Mouse (Mus musculus): ENCODE results near the gene Chrna9.

Chrna9 gene

DNA sequence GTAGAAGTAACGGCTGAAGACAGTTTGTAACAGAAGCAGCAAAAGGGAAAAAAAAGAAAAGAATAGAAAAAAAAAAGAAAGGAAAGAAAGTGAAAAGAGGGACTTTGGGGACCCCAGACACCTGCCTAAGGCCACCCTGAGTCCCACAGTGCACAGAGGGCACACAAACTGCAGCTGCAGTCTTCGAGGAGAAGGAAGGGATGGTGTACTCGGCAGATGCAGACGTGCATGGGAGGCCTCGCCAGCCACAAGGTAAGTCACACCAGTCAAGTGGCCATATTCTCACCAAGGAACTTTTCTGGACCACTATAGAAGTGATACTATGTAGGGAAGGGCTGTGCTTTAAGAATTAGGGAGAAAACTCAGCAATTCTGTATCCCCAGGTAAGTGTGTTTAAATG lies at the start of gene Chrna9:
Chrna9 (plus strand) TSS at position 139 of the 400 bp plus-strand sequence.
- no peak for DNase-seq (ENCODE audit: low read depth, low spot score)

DNA sequence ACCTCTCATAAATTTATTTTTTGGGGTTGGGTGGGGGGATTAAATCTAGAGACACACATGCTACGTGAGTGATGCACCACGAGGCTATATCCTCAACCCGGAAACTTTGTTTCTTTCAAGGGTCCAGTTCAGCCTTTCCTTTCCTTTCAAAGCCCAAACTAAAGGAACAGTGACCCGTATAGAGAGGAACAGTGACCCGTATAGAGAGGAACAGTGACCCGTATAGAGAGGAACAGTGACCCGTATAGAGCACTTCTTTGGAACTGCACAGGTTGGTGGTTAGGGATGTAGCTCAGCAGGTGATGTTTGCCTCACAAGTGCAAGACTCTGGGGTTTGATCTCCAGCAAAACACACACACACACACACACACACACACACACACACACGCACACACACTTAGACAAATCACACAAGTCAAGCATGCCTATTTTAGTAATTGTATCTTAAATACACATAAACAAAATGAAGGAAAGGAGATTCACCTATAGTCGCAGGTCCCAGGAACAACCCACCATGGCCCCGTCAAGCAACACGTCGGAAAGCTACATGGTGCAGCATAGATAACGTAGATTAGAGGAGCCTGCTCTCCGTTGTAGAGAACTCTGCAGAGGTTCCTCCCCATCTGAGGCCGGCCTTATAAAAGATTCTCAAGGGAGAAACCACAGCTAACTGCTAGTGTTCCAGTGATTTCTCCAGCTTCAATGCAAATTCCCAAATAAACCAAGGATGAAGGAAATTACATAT lies 48.9 kb upstream of the Chrna9 start:
- DNase-seq (ENCODE audit: low read depth, low spot score) = no peak

DNA sequence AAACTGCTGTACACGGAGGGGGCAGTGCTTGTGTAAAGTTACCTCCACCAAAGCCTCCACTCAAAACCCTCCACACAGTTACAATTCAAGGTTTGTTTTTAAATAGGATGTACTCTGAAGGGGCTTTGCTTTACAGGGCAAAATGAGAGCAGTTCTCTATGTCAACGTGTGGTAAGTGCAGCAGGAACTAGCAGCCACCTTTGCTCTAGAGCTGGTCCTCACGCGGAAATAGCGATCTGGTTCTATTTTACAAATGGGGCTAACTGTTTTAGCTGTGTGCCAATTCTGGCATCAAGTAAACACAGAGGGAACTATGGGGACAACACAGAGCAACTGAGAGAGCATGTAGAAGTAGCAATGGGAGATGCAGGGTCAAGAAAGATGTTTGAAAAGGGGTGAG lies 46.6 kb upstream of the Chrna9 start:
- no peak for DNase-seq (ENCODE audit: low read depth, low spot score)

DNA sequence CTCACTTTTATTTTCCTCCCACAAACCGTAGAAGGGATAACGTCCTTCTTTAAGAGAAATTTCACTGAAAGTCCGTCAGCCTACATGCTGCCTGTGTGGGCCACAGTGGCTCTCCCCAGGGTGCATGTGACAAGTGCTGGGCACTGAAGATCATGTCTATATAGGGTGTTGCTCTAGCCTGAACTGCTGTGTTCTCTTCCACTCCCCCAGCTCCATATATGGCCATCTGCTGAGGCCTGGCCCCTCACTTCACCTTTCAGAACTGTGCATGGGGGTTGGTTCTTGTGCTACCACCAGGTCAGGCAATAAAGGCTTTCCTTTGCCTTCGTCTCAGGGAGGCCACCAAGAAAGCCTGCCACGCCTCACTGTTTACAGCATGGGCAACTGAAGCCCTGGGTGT lies 45.7 kb upstream of the Chrna9 start:
- no peak for DNase-seq (ENCODE audit: low read depth, low spot score)

DNA sequence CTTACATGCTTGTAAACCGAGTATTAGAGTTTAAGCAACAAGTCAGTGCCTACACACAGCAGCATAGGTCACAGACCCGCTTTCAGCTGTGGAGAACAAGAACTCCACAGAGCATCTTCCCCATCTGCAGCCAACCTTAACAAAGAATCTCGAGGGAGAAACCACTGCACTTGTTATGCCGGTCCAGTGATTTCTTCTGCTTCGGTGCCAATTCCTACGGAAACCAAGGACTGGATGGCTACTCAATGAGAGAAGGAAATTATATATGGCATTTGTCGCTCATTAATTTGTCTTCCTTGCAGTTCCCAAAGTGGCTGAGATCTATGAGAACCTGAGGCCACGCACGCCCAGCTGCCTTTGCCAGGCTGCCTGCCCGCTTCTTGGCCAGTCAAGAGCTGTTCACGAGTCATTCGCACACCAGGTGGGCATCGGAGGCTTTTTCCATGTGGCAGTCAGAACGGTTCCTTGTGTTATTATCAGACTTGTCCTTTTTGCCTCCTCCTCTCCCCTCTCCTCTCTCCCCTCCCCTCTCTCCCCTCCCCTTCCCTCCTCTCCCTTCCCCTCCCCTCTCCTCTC lies 43.4 kb upstream of the Chrna9 start:
- DNase-seq (ENCODE audit: low read depth, low spot score) = no peak

DNA sequence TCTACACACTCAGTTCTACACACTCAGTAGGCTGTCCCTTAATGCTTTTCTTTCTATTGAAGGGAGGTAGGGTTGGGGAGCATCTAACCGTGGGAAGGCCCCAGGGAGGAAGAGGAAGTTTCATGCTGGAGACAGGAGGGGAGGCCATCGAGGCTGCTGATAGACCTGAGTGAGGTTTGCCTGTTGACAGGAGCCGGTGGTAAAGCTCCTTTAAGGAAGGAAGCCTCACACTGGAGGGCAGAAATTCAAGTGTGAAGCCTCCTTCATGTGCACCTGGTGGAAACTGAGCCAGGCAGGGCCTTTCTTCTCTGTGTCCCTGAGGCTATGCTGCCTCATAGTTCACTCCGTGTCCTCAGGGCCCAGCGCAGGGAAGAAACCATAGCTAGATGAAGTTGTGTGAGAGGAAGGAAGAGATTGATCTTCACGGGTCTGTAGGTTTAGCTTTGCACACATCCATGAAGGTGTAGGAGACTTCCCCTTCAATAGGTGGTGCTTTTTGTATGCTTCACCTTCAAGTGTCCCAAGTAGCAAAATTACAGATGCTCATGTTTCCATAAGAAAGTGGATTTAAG lies 39.5 kb upstream of the Chrna9 start:
- DNase-seq (ENCODE audit: low read depth, low spot score) = no peak

DNA sequence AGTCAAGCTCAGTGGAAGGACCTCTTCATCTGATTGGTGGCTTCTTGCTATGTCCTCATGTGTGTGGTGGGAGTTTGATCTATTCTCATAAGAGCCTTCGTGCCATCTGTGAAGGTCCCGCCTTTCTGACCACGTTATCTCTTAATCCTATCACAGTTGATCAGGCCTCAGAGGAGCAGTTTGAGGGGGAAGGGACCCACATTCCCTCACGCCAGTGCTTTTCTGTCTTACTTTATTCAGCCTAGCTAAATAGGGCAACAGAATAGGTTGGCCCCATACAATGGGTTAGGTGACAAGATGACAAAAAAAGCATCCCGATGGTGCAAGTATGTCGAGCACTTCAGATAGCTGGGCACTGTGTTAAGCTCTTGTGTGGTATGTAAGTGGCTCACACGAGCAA lies 39.0 kb upstream of the Chrna9 start:
- no peak for DNase-seq (ENCODE audit: low read depth, low spot score)

DNA sequence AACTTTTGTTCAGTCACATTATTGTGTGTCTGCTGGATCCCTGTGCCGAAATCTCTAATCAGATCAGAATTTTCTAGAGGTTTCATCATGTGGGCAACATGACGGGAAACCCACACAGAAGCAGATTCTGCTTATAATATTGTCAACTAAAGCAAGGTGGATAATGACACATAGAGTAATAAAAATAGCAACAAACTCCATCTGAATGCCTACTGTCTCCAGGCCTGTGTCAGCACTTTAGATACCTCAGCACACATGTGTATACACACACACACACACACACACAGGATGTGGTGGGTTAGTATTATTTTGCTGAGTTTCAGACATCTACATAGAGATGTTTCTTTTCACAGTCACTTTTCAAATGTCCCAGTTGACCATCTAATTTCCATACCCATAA lies 37.0 kb upstream of the Chrna9 start:
- no peak for DNase-seq (ENCODE audit: low read depth, low spot score)

DNA sequence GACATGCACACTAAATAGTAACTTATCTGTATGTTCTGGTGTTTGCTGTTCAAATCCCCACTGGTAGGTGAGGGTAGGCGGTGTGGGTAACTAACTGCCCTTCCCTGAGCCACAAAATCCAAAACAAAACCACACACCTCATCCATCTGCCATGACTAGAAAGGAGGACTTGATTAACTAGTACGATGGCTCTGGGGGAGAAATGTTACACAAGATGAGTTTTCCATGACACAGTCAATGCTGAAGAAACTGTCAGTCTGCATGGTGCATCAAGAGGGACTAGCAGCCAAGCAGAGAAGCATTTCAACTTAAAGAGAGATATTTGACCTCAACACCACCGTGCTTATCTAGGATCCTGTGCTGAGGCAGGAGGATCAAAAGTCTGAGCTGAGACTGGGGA lies 36.0 kb upstream of the Chrna9 start:
- no peak for DNase-seq (ENCODE audit: low read depth, low spot score)

DNA sequence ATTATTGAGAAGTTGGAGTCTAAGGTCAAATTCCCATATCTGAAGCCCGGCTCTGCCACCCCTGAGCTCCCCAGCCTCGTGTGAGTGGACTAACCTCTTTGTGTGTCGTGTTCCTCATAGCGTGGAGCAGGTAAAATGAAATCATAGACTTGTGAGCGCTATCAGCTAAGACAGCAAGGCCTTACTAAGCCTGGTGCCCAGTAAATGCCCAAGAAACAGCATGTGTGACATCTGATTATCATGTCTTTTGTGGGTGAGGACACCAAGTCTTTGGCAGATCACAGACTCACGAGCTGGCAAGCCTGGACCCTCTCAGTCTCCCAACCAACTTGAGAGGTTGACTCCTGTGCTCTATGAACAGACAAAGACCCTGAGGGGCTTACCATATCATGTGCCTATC lies 34.6 kb upstream of the Chrna9 start:
- no peak for DNase-seq (ENCODE audit: low read depth, low spot score)

DNA sequence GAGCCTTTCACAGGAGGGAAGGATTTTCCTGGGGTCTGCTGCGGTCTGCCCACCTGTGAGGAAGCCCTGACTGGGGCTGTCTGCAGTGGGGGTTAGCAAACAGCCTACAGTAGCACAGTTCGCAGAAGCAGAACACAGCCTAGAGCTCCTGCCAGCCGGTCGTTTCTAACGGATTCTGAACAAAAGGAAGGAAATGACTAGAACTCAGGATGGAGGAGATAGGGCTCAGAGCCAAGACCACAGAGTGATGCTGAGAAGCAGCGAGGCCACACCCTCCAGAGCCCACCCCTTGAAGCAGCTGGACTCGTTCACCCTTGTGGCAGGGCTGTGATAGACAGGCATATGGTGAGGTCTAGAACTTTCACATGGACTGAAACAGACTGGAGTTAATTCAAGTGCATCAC lies 33.9 kb upstream of the Chrna9 start:
- no peak for DNase-seq (ENCODE audit: low read depth, low spot score)

DNA sequence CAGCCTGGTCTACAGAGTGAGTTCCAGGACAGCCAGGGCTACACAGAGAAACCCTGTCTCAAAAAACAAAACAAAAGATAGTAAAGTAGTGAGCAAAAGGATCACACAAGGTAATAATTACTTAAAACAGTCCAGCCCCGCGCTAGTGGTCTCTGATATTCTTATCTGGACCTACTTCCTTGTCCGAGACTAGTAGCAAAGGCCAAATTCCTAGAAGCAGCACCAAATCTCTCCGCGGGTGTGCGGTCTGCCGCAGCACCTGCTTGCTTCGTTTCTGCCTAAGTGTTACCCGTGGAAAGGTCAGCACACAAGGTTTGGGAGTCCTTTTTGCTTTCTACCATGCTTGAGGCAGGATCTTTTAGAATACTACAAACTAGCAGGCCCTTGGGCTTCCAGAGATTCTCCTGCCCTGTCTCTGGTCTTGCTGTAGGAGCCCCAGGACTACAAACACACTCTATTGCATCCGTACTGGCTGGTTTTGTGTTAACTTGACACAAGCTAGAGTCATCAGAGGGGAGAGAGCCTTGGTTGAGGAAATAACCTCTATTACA lies 32.8 kb upstream of the Chrna9 start:
- no peak for DNase-seq (ENCODE audit: low read depth, low spot score)

DNA sequence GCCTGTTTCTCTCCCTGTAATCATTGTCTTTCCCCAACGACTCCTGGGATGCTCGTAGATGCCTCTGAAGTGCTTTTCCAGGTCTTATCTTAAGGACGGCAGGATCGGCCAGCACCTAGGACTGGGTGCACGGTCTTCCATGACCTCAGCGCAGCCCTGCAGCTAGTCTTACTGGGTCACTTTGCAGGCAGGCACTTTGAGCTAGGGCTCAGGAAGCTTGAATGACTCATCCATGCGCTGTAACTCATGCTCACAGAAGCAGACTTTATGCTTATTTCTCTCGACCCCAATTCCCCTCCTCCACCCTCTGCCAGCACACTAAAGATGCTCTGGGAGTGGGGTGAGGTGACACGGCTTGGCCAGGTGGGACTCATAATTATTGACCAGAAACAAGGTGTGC lies 31.9 kb upstream of the Chrna9 start:
- DNase-seq (ENCODE audit: low read depth, low spot score) = no peak

DNA sequence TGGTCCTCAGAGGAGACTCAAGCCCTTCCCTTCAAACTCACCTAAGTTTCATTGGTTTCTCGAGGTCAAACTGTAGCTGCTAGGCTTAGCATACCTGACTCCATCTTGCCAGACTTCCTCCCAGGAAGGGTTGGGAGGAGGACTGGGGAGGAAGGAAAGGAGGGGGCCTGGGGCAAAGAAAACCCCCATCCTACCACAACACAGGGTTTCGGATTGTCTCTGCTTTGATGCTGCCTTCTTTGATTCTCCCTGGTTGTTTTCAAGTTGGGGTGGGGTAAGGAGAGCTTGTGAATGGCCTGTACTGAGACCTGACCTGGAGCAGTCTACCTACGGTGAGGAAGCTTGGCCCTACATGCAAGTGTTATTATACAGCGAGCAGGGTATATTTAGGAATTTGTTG lies 30.2 kb upstream of the Chrna9 start:
- DNase-seq (ENCODE audit: low read depth, low spot score) = no peak

DNA sequence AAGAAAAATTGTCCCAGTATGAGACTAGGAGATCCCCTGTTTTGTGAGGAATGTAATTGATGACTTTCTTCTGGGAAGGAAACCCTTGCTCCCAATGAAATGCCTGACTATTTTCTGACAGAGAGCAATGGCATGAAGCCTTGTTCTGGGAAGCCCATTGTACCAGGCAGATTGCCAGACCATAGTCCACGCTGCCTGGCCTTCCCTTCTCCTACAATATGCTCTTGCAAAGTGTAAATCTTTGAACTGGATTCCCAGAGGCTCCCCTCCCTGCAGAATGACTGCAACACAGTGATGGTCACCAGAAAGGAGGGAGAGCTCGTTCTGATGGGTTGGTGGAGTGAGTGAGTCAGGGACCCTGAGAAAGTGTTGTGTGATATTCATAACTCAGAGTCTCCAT lies 26.0 kb upstream of the Chrna9 start:
- no peak for DNase-seq (ENCODE audit: low read depth, low spot score)

DNA sequence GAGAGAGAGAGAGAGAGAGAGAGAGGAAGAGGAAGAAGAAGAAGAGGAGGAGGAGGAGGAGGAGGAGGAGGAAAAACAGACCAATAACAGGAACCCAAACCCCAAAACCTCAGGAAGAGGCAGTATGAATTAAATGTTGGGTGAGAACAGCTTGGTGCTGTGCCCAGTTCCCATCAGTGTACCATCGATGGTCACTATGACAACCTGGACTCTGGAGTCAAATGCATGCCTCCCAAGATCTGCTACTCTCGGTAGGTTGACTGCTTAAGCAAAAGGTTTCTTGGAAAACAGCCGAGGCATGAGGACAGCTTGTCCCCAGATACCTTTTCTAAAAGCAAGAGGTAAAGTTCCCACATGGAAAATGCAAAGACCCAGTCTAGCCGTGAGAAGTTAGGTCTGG lies 25.4 kb upstream of the Chrna9 start:
- peak; percentile 50 for DNase-seq (ENCODE audit: low read depth, low spot score)

DNA sequence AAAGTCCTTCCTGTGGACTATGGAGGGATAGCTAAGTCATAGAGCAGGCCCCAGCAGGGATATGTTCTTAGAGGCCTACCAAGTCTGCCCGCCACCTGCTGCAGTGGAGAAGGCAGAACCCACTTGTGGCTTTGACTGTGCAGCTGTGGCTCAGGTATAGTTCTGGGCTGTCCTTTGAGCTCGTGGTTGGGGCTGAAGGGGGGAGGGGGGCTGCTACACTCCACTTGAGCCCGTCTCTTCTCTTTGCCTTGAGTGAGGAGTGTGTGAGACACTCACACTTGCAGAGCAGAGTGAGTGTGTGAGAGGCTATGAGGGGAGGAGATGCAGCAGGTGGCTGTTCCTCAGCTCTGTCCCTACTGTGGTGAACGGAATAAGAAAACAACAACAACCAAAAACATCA lies 24.3 kb upstream of the Chrna9 start:
- DNase-seq (ENCODE audit: low read depth, low spot score) = no peak

DNA sequence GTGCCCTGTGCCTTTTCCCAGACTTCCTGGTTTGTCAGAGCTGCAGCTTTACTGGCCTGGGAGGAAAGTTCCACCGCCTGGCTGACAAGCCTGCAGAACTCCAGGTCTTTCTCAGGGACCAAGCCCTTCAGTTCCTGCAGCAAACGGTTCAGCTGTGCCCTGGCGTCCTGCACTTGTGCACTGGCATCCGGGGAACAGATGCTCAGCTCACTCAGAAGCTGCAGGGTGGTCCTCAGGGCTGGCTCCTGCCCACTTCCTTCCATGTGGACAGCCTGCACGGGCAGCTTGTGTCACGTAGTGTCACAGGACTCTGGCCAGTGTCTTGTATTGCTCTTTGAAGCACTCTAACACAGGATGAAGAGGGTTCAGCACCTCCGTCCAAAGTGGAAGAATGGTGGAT lies 23.0 kb upstream of the Chrna9 start:
- no peak for DNase-seq (ENCODE audit: low read depth, low spot score)

DNA sequence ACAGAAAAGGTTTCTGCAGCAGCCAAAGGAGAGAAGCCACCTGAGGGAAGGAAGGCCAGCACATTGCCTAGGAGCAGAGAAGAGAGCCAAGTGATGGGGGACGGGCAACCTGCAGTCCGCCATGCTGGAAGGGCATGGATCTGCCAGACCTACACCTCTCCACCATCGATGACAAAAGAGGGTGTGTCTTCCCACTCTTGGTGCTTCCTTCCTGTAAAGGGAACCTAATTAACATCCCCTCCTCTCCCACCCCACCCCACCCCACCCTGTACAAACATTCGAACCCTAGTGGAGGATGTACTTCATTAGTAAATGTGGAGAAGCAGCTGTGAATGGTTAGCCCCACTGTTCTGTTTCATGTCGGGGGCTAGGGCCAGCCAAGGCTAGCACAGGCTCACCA lies 22.5 kb upstream of the Chrna9 start:
- no peak for DNase-seq (ENCODE audit: low read depth, low spot score)

DNA sequence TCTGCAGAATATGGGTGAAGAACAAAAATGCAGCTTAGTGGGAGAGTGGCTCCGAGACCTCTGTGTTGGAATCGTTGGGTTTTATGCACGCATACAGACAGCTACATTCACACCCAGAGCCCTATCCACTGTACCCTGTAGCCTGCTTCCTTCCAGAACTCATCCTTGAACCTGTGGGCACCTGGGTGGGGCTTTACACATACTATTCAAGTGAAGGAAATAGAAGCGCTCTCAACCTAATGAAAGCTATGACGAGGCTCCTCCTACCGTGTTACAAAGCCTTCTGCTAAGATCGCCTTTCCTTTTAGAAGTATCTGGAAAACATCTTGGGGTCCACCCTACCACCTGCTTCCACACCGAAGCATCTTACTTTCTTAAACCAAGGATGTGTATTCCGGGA lies 21.6 kb upstream of the Chrna9 start:
- DNase-seq (ENCODE audit: low read depth, low spot score) = no peak

DNA sequence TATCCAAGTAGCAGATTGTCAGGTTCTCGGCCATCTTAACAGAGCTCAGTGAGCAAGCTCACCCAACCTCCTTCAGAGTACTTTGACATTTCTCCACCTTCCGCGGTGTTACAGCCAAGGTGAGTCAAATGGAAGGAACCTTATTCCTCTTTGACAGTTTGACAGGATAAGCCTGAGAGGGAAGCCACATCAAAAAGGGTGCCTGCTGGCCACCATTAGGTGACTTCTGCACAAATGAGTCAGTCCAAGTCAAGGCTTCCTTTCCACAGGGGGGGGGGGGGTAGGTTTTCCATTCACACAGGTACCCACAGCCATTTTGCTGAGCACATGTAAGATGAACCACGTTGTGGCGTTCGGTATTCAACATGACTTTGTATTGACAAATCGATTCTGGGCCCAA lies 20.4 kb upstream of the Chrna9 start:
- DNase-seq (ENCODE audit: low read depth, low spot score) = no peak

DNA sequence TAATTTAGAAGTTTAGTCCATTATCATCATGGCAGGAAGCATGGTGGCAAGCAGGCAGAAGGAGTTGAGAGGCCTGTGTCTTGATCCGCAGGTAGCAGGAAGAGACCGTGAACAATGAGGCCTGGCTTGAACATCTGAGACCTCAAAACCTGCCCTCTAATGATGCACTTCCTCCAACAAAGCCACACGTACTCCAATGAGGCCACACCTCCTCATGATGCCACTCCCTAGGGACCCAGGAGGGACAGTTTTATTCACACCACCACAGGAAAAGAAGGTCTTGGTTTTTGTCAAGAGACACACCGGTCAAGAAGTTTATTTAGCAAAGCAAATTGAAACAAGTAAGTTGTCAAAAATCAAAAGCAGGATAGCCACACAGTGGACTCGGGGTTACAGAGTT lies 17.8 kb upstream of the Chrna9 start:
- no peak for DNase-seq (ENCODE audit: low read depth, low spot score)

DNA sequence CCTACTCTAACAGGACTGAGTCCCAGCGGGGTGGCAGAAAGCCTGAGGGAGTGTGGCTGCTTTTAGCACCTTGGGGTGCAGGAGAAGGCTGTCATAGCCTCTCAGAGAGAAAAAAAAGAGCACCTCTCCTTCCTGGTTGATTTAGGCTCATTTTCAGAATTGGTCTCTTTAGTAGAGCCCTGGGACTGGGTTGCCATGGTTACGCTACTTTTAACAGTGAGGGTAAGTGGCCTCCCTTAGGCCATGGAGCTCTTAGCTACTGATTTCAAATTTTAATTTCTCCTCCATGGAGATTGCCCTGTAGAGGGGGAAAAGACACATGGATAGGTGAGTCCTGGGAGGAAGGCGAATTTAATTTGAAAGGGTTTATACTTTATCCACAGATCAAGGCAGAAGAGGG lies 16.1 kb upstream of the Chrna9 start:
- peak; percentile 56 for DNase-seq (ENCODE audit: low read depth, low spot score)
